Mouse (Mus musculus) cerebellum, postnatal 4 days (tissue): ENCODE data around the gene Bhmt.
A peak's percentile ranks its signal among the peaks of the same experiment; 100 is the strongest.

Experiments used
- DNase-seq, 2 experiments: peaks; one replicate each; pipeline ENCODE4 v3.0.0; 2022; ENCODE audit warnings: low spot score in 2 of 2, mixed read lengths in 1 of 2

Bhmt gene

GRCm38 (mm10) chr13:93637282-93638245 lies at the start of gene Bhmt:
Gene Bhmt, minus strand, starts transcription at chr13:93637961.
- DNase-seq = no peak

GRCm38 (mm10) chr13:93687321-93687720 lies 49.6 kb upstream of the Bhmt start:
- no peak for DNase-seq

DNA sequence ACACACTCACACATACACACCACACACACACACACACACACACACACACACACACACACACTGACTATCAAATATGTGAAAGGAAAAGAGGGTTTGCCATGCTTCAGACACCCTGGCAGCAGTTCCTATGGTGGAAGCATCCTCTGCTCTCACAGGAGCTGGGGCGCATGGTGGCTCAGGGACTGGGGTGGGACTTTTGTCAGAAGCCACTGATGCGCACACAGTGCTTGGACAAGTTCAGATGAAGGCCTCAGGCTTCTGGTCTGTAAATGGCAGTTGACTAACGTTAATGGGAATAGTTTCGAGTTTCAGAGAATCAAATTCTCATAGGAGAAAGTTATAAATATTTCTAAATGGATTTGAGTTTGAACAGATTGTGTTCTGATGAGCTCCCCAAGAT lies 47.5 kb upstream of the Bhmt start:
- DNase-seq = no peak

- DNase-seq = no peak
These were observed 45.6 kb upstream of the Bhmt start for GRCm38 (mm10) chr13:93683336-93683735.

- no peak for DNase-seq
These were observed 39.1 kb upstream of the Bhmt start for GRCm38 (mm10) chr13:93676864-93677263.

- no peak for DNase-seq
These were observed 36.4 kb upstream of the Bhmt start, which contains the start of the genes Bhmt2 and Dmgdh for GRCm38 (mm10) chr13:93674131-93674561. Gene Bhmt2, minus strand, starts transcription at chr13:93674302. Gene Dmgdh, plus strand, starts transcription at chr13:93674433.

GRCm38 (mm10) chr13:93673296-93673695 lies 35.5 kb upstream of the Bhmt start:
- no peak for DNase-seq

- no peak for DNase-seq
These were observed 34.6 kb upstream of the Bhmt start for GRCm38 (mm10) chr13:93672371-93672770.

DNA sequence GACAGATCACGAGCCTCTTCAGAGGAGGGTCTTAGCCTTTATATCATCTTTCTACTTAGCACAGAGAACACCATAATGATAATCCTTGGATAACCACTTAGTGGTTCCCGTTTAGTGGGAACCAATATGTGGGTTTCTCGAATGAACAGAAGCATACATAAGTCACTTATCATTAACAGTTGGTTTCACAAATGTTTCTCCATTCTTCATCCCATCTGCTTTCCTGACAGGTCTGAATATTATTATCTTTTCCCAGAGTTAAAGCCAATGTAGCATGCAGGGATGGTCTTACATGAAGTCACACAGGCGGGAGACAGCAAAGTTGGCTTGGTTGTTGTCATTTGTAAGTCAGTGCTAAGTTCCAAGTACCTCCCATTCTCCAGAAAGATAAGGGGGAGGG lies 29.8 kb upstream of the Bhmt start:
- DNase-seq = no peak

GRCm38 (mm10) chr13:93657941-93658340 lies 20.2 kb upstream of the Bhmt start:
- no peak for DNase-seq

- no peak for DNase-seq
These were observed 15.6 kb upstream of the Bhmt start for GRCm38 (mm10) chr13:93653382-93653781.

DNA sequence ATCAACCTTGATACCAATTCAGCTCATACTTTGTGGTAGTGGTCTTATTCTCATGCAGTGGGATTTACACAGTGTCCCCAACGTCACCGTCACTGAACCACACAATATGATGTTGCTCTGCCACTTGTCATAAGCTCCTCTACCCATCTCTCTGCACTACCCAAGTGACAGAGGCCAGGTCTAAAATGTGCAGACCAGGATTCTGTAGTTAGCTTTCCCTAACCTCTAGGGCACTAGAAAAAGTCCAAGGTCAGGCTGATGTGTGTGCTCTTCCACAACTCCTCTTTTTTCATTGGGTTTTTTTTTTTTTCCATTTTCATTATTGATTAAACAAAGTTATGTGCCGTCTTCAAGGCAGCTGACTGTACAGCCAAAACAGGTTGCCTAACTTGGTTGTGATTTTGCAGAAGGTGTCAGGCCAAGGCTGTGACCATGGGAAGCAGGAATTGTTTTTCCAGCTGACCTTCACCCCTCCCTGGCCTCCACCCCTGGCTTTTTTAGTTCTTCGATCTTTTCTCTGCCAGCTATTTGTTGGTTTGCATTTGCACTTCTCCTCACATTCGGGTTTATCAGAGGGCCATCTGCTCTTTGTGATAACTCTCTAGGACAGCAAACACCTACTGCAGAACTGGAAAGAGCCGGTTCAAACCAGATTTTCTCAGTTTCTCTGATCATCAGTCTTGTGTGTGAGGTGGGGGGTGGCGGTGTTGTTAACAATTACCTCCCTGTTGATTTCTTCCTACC lies 10.8 kb upstream of the Bhmt start:
- no peak for DNase-seq

- DNase-seq = no peak
These were observed 1.9 kb upstream of the Bhmt start for GRCm38 (mm10) chr13:93639636-93640035.

GRCm38 (mm10) chr13:93636561-93636960 lies 1.2 kb downstream of the Bhmt start:
- DNase-seq = no peak

DNA sequence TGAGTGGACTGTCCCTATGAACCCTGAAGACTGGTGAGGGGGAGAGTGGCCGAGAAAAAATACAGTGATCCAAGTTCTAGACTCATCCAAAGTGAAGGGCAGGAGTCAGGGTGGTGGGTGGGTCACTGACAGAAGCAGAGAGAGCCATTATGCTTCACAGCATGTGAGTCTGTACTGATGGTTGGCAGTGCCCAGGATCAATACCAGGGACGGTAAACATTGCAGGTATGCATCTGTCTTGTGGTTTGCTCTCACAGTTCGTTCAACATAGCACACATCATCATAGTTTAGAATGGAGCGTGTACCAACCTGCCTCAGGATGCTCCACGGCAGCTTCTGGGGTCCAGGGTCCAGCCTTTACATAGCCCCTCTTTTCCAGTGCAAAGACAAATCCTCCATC lies 4.8 kb downstream of the Bhmt start:
- no peak for DNase-seq

DNA sequence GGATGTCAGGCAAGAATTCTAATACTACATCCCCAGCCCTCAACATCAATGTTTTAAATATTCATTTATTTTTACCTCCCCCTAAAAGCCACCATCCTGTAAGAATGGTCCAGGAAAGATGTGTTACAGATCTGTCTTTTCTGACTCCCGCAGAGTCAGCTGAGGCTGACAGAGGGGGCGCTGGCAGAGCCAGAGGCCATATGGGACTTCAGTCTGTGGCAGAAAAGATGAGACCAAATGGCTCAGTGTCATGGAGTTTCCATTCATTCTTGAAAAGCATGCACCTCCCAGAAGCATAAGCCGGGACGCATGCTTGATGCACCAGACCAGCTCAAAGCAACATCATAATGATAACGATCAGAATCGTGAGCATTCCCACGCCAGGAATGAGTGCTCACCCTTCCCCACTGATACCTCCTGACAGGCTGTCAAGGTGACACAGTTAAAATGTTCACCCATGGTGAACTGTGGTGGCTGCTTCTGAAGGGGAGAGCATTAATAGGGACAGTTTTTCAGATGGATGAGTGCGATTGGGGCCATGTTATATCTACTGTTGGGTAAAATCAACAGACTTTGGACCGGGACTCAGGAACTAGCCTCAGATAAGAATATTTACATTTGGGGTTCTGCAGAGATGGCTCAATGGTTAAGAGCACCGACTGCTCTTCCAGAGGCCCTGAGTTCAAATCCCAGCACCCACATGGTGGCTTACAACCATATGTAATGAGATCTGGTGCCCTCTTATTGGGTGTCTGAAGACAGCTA lies 6.6 kb downstream of the Bhmt start:
- DNase-seq = peak in 1 of 2 experiments; percentile 33

DNA sequence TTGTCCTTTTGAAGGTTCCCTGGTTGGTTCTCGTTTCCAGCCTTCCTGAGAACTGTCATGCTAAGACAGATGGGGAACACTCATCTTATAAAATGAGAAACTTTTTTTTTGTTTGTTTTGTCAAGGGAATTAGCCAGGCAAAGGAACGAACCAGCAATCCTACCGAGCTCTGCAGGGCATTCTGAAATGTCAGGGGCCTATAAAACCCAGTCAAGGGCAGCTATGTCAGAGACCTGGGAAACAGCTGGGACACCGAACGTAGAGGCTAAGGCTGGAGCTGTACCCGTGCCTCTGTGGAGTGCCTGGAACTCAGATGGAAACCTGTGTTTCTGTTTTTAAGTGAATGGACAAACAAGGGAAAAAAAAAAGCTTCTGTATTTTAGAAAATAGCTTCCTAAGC lies 8.9 kb downstream of the Bhmt start:
- DNase-seq = no peak

DNA sequence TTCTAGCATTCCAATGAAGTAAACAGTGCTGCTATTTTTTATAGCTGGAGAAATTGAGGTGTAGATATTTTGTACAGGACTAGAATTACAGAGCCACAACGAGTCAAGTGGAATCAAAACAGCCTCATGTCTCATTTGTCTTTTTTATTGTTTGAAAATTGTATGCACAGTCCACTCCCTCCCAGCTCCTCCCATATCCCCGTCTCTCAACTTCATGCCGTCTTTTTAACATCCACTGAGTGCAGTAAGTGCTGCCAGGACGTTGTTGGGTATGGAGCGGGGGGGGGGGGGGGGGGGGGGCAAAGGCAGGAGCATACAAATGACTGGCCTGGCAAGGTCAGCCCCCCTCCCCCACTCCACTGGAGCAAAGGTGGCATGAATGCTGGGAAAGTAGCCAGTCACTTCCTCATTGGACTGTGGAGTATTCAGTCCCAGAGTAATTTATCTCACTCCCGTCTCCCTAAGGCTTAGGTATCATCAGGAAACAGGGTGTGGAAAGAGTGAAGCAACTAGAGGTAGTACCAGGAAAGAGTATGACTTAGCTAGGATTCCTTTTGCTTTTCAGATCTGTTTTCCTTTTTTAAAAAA lies 23.3 kb downstream of the Bhmt start:
- DNase-seq = no peak

DNA sequence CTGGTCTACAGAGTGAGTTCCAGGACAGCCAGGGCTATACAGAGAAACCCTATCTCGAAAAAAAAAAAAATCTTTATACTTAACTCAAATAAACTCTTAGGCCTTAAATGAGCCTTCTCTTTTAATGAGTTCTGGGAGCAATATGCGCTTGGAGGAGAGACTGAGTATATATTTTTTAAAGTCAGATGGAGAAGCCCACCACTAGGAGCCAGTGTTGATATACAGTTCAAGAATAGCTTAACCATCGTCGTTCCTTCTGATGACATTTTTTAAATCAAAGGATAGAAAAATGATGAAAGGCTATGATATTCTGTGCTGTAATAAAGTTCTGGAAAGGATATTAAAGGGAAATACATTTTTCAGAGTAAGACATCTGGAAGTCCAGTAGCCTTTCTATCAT lies 24.0 kb downstream of the Bhmt start:
- DNase-seq = no peak

GRCm38 (mm10) chr13:93612660-93613607 lies 24.8 kb downstream of the Bhmt start:
- peak; percentile 67 to 86 for DNase-seq
